Mouse (Mus musculus) 3134 (cell line): ENCODE results near the gene Fancc.
"Not testable (repeated sequence)": the region's sequence is repeated elsewhere in the genome, so short reads cannot be mapped to it uniquely, and the experiment has no call there.

Experiments used
- DNase-seq: peaks from one replicate; pipeline ENCODE4 v3.0.0-alpha.2; 2011; ENCODE audit warnings: low spot score; ENCODE audit not compliant: insufficient read length; ENCODE audit errors: extremely low read depth

The Fancc gene

DNA sequence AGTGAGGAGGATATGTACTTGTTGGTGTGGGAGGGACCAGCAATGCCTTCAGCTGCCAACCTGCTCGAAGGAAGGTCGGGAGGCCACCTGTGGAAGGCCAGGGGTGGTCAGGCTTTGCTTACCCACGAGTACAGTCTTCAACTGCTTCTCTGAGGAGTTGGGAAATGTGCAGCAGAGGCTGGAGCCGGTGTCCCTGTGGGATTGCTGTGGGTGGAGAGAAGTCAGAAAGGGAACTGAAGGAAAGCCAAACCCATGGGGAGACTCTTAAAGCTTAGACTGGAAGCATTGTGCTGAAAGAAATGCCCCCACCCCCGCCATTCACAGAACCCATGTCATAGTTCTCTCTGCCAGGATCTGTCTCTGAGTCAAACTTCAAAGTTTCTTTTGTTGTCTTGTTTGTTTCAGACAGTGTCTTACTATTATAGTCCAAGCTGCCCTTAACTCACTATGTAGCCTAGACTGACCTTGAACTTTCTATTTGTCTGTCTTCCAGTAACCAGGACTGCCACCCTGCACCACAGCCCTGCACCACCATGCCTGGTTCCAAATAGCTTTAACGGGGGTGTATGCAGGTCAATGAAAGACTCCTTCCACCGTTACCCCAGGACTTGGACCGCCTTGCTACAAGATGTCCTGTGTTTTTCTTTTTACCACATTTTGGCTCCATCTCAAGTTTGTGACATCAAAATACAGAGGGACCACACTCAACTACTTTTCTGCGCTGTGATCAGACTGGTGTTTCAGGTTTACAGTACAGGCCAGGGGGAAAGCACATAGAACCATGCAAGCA lies 173.6 kb downstream of the Fancc start:
- no peak for DNase-seq

DNA sequence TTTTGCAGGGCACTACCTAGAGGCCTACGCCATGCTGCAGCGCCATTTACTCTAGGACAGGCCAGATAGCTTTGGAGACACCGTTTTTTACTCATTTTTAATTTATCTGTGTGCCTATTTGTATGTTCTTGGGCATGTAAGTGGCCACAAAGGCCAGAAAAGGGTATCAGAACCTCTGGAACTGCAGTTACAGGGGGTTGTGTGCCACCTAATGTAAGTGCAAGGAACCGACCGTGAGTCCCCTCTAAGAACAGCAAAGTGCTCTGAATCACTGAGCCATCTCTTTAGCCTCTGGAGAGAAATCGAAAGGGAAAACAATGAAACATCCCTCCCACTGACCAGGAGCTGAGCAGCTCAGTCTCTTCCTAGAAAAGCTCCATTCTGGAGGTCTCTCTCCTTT lies 174.3 kb downstream of the Fancc start:
- no peak for DNase-seq

DNA sequence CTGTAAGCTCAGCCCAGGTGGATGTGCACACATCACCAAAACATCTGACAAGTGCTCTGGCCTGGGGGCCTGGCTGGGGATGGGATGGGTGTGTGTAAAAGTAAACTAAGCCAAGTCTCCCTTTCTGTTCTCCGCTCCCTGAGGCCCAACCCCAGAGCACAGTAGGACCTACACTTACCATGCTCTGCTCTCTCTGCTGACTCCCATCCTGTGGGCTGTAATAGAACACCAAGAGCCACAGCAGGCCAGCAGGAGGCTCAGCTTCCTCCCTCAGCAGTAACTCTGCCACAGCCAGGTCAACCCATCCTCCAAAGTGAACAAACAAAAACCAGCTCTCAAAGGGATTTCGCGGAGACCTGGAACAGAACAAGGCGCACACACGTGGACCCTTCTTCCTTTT lies 175.4 kb downstream of the Fancc start:
- no peak for DNase-seq

DNA sequence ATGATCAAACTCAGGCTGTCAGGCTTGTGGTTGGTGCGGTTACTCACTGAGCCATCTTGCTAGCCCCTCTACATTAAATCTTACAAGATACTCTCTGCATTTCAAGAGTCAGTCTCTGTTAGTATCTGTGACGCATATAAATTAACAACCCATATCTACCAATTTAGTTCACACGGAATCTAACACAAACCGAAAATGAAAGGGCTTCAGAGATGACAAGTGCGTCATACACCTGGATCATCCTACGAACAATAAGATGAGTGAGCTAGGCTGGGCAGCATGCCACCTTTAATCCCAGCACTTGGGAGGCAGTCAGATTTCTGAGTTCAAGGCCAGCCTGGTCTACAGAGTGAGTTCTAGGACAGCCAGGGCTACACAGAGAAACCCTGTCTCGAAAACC lies 177.3 kb downstream of the Fancc start:
- no peak for DNase-seq

DNA sequence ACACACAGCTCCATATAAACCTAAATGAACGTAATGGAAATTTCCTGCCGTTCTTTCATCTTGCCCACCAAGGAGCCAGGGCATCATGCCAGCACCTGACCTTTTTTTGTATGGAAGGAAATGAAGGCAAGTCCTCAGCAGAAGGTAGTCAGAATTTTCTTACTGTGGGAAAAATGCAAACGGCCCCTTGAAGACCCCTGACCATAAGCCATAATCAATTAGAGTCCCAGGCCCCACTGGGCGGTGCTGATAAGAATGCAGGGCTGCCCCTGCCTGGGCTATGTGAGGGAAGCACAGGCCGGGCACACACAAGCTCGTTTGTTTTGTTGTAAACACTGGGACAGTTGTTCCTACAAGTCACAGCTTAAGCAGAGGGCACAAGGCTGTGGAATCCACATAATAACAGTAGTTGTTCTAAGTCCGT lies 179.4 kb downstream of the Fancc start:
- no peak for DNase-seq

DNA sequence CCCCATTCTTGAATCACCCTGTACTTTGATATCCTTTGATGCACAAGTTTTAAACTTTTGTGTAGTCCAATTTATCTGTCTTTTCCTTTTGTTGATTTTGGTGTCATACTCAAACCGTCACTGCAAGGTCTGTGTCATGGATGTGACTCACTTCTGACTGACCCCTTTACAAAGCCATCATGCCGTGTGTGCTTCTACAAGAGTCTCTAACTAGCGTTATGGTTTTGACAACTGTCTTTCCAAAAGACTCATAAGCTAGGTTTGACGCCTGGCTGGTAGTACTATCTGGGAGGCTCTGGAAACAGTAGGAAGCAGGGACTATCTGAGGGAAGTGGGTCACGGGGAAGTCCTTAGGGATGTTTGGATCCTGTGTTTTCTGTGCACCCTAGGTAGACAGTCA lies 180.7 kb downstream of the Fancc start:
- DNase-seq, result no peak

DNA sequence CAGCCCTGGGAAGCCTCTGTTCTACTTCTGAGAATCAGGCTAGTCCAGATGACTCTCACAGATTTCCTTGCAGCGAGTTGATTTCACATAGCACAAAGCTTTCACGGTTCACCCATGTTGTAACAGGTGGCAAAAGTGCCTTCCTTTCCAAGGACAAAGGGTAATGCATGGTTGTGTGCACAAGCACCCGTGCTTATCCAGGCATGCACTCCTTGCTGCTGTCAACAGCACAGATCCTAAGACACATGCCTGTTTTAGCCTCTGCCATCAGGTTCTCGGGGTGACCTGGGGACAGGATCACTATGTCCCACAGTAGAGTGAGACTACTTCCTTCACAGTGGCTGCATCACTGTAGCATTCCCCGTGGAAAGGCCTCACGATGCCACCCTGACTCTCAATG lies 181.3 kb downstream of the Fancc start:
- DNase-seq, result no peak

DNA sequence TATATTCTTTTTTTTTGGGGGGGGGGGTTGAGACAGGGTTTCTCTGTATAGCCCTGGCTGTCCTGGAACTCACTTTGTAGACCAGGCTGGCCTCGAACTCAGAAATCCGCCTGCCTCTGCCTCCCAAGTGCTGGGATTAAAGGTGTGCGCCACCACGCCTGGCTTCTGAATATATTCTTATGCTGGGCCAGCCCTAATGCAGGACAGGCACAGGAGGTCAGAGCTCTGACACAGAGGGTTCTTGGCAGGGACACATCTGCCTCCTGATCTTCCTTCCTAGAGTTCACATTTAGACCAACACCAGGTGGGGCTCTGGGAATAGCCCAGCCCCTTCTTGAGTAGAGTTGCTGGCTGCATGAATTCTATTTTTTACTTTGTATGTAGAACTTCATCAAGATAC lies 182.0 kb downstream of the Fancc start:
- DNase-seq, result not testable (repeated sequence)

DNA sequence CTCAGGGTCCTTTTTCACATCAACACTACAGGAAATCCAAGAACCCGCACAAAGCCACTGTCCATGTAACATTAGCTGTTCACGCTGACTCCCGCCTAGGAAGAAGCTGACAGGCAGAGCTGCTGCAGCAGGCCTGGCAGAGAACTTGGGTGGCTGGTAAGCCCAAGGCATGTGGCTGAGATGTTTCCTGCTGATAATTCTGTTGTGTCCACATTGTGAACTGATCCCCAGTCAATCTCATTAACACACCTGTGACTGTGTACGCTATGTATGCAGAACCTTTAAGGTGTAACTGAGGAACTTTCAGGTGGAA lies 182.5 kb downstream of the Fancc start:
- no peak for DNase-seq

DNA sequence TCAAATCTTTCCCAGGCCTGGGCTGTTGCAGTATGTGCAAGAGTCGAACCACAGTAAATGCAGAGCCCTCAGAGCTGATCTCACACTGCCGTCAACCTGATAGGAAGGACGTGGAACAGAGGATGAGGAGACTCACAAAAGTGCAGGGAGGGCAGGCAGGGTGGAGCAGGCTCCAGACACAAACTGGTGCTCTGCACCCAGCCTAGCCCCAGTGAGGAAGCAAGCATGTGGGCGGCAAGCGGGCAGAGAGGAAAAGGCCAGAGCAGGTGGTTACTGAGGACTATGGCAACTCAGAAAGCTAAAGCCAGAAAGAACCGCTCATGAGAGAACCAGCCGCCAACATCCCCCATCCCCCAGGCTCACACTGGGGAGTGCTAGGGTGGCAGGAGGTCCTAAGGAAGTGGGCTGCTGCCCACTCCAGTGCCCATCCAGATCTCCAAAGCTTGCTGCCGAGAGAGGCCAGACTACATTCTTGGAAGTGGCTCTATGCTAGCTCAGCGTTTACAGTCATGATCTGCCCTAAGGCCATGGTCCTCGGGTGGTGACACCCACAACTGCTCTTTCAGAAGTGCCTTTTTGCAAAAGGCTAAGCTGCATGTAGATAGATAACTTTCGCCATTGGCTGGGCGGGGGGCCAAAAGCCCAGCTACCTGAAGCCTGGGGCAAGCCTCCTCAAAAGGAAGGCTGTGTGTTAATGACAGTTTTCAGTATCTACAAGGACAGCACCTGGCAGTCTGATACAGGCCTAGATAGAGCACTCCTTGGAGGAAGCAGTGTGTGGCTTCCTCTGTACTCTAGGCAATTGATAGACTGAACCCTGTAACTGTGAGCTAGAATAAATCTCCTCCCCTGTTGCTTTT lies 183.1 kb downstream of the Fancc start:
- DNase-seq, result no peak

DNA sequence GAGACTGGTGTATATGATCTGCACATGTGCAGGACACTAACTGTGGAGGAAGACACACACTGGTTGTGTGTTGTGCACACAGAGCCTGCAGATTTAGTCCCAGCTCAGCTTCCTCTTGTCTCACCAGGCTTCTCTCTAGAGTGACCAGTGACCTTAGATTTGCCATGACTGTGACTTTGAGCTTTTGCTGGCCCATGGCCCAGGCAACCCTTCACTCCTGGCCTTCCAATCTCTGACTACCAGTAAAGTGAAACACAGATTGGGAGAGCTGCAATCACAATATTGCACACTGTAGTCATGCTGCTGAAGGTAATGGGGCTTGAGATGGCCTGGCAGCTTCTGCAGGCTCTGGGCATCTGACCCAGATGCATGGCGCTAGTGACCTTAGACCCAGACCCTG lies 183.8 kb downstream of the Fancc start:
- DNase-seq, result no peak

DNA sequence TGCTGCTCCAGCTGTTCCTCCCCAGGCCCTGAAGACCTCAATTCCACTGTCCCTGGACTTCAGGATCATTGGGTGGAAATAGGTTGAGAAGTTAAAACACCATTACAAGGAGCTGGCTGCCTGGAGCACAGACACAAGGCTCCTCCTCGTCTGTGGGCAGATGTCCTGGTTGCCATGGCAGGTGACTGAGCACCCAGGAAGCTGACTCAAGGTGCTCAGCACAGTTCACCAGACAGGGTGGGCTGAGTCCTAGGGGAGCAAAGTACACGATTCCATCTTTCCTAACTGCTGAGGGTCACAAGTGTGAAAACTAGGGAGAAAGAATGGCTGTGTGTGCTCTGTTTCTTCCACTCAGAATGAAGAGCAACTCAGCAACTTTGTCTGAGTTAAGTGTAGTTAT lies 185.9 kb downstream of the Fancc start:
- no peak for DNase-seq

DNA sequence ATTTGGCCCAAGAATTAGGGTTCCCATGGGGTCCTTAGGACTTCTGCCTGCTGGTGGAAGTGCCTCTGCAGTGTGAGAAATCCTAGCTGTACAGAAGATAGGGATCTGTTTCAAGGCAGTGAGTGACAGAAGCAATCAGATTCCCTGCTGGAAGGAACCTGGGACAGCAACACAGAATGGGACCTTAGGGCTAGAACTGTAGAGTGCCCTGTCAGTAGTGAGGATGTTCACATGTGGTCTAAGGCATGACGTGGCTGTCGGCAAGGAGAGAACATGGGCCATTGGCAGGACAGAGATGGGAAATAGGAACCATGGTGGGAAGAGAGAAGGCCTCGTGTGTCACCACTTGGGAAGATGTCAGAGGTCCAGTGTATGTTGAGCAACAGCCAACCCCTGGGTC lies 187.5 kb downstream of the Fancc start:
- no peak for DNase-seq

DNA sequence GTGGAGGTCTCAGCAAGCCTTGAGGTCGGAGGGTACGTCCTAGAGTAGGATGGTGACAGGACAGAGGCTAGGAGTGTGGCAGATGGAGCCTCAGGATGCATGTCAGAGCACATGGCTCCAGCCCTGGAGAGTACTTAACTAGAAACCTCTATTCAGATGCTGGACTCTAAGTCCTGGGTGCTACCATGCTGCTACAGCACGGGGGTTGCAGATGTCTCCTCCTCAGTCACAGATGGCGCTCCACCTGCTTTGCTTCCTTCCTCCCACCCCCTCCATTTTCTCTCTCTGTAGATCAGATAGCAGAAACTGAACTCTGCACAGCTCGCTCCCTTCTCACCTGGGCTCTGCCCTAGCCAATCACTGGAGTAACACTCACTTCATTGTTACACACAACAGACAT lies 190.3 kb downstream of the Fancc start:
- no peak for DNase-seq

DNA sequence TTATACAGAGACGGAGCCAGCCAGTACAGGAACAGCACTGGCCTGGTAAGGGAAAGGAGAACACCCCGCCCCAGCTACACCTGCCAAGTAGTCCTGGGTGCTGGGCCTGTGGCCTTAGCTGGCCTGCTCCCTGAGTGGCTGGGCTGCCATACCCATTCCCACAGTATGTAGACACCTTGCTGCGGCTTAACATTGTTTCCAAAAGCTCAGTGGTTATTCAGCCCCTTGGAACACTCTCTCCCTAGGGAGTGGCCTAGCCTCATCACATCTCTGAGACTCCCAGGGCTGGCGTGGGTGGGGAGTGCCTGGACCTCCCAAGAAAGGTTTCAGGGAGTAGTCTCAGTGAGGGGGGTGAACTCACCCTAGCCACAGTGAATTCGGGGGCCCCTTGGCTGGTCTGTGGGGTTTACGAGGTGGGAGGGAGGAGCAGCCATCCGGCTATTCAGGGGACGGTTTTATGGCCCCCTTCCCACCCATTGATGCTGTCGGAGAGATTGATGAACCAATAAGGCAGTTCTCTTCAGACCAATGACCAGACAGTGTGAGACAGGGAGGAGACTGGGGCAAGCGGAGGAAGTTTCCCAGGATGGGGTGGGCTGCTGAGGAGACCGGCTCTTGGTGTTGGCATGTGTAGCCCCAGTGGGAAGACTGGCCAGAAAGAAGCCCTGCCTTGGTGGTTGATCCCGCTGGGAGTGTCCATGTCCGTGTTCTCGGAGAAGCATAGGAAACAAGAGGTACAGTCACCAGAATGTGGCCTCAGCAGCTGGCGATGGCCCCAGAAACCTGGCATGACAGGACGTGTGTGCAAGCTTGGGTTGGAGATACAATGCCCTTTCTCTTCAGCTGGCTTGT lies 191.7 kb downstream of the Fancc start:
- DNase-seq, result peak; percentile 66

DNA sequence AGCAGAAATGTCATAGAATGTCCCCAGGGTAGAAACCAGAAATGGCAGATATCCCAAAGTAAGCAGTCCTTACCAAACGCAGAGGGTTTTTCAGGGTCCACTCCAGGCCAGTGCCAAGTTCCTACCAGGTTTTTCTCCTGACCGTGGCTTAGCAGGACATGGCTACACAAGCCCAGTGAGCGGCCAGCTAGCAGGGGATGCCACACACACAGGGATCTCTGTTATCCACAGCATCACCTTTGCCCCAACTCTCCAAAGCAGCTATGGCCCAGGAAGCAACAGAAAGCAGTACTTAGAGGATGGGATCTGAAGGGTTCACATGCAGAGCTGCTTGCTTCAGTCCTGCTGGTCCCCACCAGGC lies 192.3 kb downstream of the Fancc start:
- DNase-seq, result peak; percentile 54

DNA sequence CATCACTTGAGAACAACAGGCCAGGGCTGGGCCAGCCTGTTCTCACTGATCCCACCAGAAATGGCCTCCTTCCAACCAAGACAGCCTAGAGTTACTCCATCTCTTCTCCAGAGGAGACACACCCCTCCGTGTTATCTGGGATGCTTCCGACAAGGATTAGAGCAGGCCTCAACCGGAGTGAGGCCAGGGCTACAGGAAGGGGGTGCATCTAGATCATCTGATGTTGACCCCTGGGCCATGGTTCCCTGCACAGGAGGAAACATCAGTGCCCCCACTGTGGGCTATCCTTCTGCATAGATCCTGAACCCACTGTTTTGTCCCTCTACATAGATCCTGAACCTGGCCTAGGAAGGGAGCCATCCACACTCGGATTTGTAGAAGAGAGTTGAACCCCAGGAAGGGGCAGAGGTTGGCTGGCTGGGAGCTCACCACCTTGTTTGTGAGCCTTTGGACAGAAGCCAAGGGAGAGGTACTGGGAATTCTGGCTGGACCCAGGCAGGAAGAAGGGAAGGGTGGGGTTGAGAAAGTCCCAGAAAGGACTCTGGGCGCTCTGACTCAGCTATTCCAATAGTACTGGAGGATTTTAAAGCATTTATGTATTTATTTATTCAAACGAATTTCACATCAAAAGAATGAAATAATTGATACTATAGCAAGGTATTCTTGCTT lies 192.8 kb downstream of the Fancc start:
- DNase-seq, result peak; percentile 37

DNA sequence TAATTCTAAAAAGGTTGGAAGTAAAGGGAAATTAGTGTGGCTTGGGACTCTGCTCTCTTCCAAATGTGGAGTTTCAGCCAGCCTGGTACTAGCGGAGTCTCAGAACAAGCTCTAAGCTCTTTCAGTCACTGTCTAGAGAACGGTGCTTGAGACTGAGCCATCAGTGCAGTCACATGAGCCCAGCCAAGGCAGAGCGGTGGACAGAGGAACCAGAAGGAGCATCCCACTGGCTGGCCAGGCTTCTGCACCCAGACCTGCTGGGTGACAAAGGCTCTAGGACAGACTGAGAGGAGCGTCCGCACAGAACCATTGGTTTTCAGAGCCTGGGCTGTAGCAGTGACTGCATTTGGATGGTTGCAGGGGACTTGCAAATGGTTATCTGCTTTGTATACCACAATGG lies 194.7 kb downstream of the Fancc start:
- DNase-seq, result no peak

DNA sequence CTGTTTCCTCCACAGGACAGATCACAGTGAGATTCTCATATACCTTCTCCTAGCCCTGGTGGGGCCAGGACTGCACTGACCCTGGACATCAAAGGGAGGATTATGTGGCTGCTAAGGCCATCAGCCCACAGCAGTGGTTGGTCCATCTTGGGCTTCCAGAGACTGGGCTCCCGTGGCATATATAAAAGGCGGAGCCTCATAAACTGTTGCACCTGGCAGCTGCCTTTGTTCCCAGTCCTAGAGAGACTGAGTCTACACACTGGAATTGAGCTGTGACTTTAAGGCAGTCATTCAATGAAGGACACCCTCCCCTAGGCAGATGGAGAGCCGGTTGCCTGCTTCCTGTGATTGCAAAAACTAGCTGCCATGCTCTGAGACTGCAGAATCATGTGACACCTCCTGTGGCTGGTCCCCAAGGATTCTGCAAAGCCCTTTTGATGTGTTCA lies 195.3 kb downstream of the Fancc start:
- DNase-seq, result no peak

DNA sequence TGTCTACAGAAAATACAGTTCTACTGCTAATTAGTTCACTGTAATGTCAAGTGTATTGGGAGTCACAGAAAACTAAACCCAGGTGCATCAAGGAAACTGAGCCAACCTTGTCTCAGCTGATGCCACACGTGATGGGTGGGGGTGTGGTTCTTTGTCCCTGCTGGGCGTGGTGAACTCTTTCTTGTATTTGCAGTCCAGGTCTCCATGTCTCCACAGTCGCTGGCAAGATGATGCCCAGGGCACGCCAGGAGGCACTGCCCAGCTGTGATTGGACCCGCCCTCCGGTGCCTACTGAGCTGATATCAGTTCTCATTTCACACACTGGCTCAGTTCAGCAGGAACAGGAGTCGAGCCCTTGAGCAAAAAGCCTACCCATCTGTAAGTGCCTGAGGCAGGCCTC lies 196.1 kb downstream of the Fancc start:
- no peak for DNase-seq

DNA sequence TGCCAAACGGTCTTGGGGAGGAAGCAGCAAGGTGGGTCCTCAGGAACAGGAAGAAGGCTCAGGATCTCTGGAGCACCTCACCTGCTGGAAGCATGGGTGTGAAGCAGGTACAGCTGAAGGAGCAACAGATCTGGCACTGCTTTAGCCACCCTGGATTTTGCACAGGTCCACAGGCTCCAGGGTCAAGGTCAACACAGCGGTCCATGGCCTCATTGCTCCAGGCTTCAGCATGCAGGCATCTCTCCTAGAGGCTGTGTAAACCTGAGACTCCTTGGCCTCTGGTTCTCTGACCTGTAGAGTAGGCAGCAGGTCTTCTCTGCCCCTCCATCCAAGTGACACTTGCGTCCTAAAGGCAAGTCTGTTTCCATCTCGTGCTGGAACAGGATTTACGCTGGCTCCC lies 198.1 kb downstream of the Fancc start:
- DNase-seq, result no peak
